Mouse (Mus musculus) lung, postnatal 0 days (tissue): Measurements from ENCODE around the gene Olfr312. TPM values are rescaled to one million over a fixed set of nuclear protein-coding genes. Genes with fewer than 3 reads are reported as not detected.
"Not testable (repeated sequence)": the region's sequence is repeated elsewhere in the genome, so short reads cannot be mapped to it uniquely, and the experiment has no call there.

Experiments used
- ATAC-seq: fragments of 200-750 bp; cut with Nextera tagmentation; 2 replicates; pipeline ENCODE4 v1.8.0; 2017; ENCODE audit warnings: moderate library complexity
- DNase-seq: peaks from one replicate; pipeline ENCODE4 v3.0.0-alpha.2; 2016; ENCODE audit warnings: low spot score
- H3K27ac ChIP-seq: fragments of 300-500 bp; sonication (generic); 2 replicates; pipeline ENCODE4 v1.5.1; 2014; ENCODE audit warnings: antibody characterized with exemption, mild to moderate bottlenecking, low read length, mixed read lengths
- H3K27me3 ChIP-seq: fragments of 300-500 bp; sonication (generic); replicated peaks from 2 replicates; pipeline ENCODE4 v1.6.1; 2014; ENCODE audit warnings: low read length, mixed read lengths; ENCODE audit not compliant: insufficient read depth
- H3K36me3 ChIP-seq: fragments of 300-500 bp; sonication (generic); 2 replicates; pipeline ENCODE4 v1.6.1; 2014; ENCODE audit warnings: low read length, mixed read lengths; ENCODE audit not compliant: insufficient read depth
- H3K4me1 ChIP-seq: fragments of 300-500 bp; sonication (generic); 2 replicates; pipeline ENCODE4 v1.6.1; 2014; ENCODE audit warnings: antibody characterized with exemption, low read depth, low read length, mixed read lengths; ENCODE audit not compliant: insufficient read depth
- H3K4me2 ChIP-seq: fragments of 300-500 bp; sonication (generic); replicated peaks from 2 replicates; pipeline ENCODE4 v1.6.1; 2014; ENCODE audit warnings: low read depth, mild to moderate bottlenecking, low read length, moderate library complexity, mixed read lengths
- H3K4me3 ChIP-seq: fragments of 300-500 bp; sonication (generic); 2 replicates; pipeline ENCODE4 v1.5.1; 2014; ENCODE audit warnings: low read depth, low read length
- H3K9ac ChIP-seq: fragments of 300-500 bp; sonication (generic); replicated peaks from 2 replicates; pipeline ENCODE4 v1.6.1; 2014; ENCODE audit warnings: low read depth, mild to moderate bottlenecking
- H3K9me3 ChIP-seq: fragments of 300-500 bp; sonication (generic); 2 replicates; pipeline ENCODE4 v1.6.1; 2016; ENCODE audit warnings: low read length, mixed read lengths
- CTCF ChIP-seq: IDR thresholded peaks from 2 replicates; pipeline ENCODE4 v1.5.1; 2016; ENCODE audit warnings: antibody characterized with exemption, mild to moderate bottlenecking
- EP300 ChIP-seq: IDR thresholded peaks from 2 replicates; pipeline ENCODE4 v1.6.1; 2016; ENCODE audit warnings: antibody characterized with exemption, mild to moderate bottlenecking, control low read depth
- WGBS: fragments of 180-500 bp; shearing (Covaris S2); extraction: QIAGEN DNeasy Blood & Tissue Kit; methylation state at CpG from one replicate; pipeline ENCODE4 v1.1.7; 2014; 5-methylcytosine and 5-hydroxymethylcytosine counted together
- polyA plus RNA-seq: library from polyadenylated mRNA; unstranded; fragments of >200 nt; fragmentation: Nextera tagmentation; extraction: Ambion mirVana; gene quantifications from 2 replicates; pipeline ENCODE4 v1.2.1, GENCODE M21; 2015

Gene Olfr312
- polyA plus RNA-seq: not detected in 2 replicates

DNA sequence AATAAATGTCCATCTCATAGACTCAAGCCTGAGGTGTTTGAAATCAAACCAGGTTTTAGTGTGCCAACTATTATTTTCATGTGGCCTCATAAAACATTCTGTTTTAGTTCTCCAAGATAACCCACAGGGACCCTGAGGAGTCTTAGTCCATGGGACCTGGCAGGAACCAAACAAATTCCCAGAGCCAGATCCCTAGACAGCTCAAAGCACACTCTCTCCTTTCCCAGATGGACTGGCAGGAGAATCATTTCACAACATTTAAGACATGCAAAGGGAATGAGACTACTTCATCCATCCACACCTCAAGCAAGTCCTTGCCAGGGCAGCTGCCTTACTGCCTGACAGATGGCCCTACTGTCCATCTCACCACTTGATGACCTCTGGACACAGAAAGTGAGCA lies at the start of gene Olfr312:
Gene Olfr312, plus strand, starts transcription at position 301 of the 400 bp plus-strand sequence.
- not testable (repeated sequence) for H3K4me3 ChIP-seq, H3K27ac ChIP-seq, H3K9me3 ChIP-seq, ATAC-seq, DNase-seq, H3K27me3 ChIP-seq, H3K4me2 ChIP-seq, H3K36me3 ChIP-seq, H3K4me1 ChIP-seq, H3K9ac ChIP-seq

DNA sequence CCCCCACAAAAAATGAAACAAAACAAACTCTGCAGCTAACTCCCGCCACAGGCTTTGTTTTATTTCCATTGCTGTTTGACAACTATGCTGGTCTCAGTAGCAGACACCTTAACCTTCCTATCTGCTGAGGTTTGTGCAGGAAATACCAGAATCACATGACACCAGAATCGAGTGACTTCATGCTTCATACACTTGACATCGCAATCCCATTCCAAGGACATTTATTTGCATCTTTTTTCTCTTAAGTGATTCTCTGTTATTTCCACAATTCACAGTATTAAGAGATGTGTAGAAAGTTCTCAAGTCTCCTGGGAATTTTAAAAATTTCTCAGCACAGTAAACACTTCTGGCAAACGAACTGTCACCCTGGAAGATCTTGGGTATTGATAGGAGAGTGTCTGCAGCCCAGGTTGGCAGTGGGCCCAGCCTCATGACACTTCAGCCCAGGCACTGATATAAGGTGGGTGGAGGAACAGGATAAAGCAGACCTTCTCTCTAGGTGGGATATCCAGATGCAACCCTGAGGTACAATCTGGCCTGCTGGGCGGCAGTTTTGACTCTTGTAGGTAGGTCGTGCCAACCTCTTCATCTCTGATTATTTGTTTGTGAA lies 46.5 kb upstream of the Olfr312 start, which contains the start of gene Olfr314:
Gene Olfr314, plus strand, starts transcription at position 473 of the 610 bp plus-strand sequence.
- 39% methylated on average over 6 of the region's 6 CpGs for WGBS
- H3K4me1 ChIP-seq: no peaks in the 10 kb centered on the region

DNA sequence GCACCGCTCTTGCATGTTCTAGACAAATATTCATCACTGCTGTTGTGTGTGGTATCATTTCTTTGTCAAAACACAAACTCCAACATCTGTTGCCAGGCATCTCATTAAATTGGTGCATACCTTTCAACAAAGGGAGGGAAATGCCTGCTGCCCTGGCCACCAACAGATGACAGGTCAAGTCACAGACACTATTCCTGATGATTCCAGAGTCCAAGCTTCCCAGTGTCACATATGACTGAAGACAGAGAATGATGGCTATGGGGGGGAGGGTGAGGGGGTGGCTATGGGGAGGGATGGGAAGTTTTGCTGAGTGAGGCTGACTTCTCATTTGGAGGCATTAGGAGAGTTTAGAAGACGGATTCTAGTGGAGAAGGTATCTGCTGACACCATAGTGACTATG lies 44.9 kb upstream of the Olfr312 start:
- no peak overlapping the region for H3K9ac ChIP-seq
- H3K4me2 ChIP-seq: no peak overlapping the region
- TF ChIP-seq CTCF (no peak), EP300 (no peak)
- no peak overlapping the region for H3K27ac ChIP-seq
- no peaks in the 10 kb centered on the region for H3K9me3 ChIP-seq
- H3K36me3 ChIP-seq: no peaks in the 10 kb centered on the region
- H3K27me3 ChIP-seq: no peaks in the 10 kb centered on the region
- no peaks in the 10 kb centered on the region for H3K4me1 ChIP-seq
- no peak for ATAC-seq
- DNase-seq: no peak
- H3K4me3 ChIP-seq: no peak overlapping the region
- 70% methylated on average over 2 of the region's 2 CpGs for WGBS

More for the DNA sequence above, 46.5 kb upstream of the Olfr312 start, which contains the start of gene Olfr314:
- DNase-seq (no peak), ATAC-seq (no peak)
- no peak within 1 kb of the TSS for H3K9ac ChIP-seq
- no peak within 1 kb of the TSS for H3K4me3 ChIP-seq
- no peak for TF ChIP-seq EP300
- no peak for TF ChIP-seq CTCF
- H3K36me3 ChIP-seq: no peaks in the 10 kb centered on the region
- H3K27me3 ChIP-seq: no peaks in the 10 kb centered on the region
- H3K4me2 ChIP-seq: no peak within 1 kb of the TSS
- H3K27ac ChIP-seq: no peak within 1 kb of the TSS
- H3K9me3 ChIP-seq: no peaks in the 10 kb centered on the region

DNA sequence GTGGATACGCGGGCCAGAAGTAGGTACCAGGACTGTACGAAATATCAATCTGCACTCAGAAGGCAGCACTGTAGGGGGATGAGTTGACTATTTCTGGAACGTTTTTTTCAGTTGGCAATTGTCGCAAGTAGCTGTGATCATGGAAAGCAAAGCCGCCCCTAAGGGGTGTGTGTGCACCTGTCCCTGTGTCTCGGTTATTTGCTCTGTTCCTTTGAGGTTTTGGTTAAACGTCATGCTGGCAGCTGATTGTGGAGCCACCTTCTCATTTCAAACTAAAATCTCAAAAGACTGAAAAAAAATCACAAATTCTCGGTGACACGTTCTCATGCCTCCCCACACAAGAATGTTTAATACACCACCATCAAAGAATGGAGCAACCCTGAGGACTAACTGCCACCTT lies 41.4 kb upstream of the Olfr312 start:
- no peak for ATAC-seq

DNA sequence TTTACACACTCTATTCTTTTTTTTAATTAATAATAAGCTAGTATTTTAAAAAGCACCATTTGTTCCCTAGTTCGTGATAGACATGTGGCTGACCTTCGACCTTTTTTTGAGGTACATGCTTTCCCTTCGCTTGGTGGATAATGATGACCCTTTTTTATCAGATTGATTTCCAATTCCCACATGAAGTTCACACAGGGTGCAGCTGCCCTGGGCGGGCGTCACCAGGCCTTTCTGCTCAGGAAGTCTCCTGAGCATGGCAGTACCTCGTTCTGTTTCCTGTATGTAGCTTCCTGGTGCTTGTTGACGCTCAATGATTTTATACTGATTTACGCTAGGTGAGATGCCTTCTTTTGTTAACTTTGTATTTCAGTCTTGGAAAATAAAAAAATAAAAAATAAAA lies 40.7 kb upstream of the Olfr312 start:
- ATAC-seq (no peak), DNase-seq (no peak)
- Histone ChIP-seq H3K36me3 (no peaks in the 10 kb centered on the region), H3K9ac (no peak overlapping the region), H3K4me3 (no peak overlapping the region), H3K27ac (no peak overlapping the region), H3K4me1 (no peaks in the 10 kb centered on the region), H3K9me3 (no peaks in the 10 kb centered on the region), H3K27me3 (no peaks in the 10 kb centered on the region), H3K4me2 (no peak overlapping the region)
- WGBS: 67% methylated on average over 8 of the region's 8 CpGs
- TF ChIP-seq CTCF (no peak), EP300 (no peak)

More for the DNA sequence above, 41.4 kb upstream of the Olfr312 start:
- H3K27me3 ChIP-seq: no peaks in the 10 kb centered on the region
- 79% methylated on average over 10 of the region's 10 CpGs for WGBS
- DNase-seq: no peak
- H3K4me3 ChIP-seq: no peak overlapping the region
- H3K36me3 ChIP-seq: no peaks in the 10 kb centered on the region
- H3K4me2 ChIP-seq: no peak overlapping the region
- no peaks in the 10 kb centered on the region for H3K9me3 ChIP-seq
- H3K9ac ChIP-seq: no peak overlapping the region
- TF ChIP-seq CTCF (no peak), EP300 (no peak)
- no peak overlapping the region for H3K27ac ChIP-seq
- H3K4me1 ChIP-seq: no peaks in the 10 kb centered on the region

DNA sequence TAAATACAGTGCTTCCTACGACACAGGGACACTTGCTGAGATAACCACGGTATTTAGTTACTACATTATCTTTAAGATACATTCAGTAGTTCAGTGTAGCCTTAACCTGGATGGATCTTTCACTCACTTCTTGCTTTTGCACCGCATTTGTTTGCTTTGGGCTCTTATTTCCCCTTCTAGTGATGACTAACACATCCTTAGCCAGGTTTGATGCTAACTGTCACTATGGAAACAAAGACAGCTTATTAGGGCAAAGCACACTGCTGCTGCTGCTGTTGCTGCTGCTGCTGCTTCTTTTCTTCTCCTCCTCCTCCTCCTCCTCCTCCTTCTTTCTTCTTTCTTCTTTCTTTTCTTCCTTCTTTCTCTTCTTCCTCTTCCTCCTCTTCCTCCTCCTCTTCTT lies 39.5 kb upstream of the Olfr312 start:
- H3K4me3 ChIP-seq: no peak overlapping the region
- WGBS: 24% methylated on average over 3 of the region's 3 CpGs
- H3K4me2 ChIP-seq: no peak overlapping the region
- TF ChIP-seq EP300: no peak
- no peak for TF ChIP-seq CTCF
- H3K9ac ChIP-seq: no peak overlapping the region
- H3K27me3 ChIP-seq: no peaks in the 10 kb centered on the region
- ATAC-seq: no peak
- no peaks in the 10 kb centered on the region for H3K9me3 ChIP-seq
- no peaks in the 10 kb centered on the region for H3K36me3 ChIP-seq
- H3K27ac ChIP-seq: no peak overlapping the region
- no peaks in the 10 kb centered on the region for H3K4me1 ChIP-seq
- peak; percentile 44 for DNase-seq

DNA sequence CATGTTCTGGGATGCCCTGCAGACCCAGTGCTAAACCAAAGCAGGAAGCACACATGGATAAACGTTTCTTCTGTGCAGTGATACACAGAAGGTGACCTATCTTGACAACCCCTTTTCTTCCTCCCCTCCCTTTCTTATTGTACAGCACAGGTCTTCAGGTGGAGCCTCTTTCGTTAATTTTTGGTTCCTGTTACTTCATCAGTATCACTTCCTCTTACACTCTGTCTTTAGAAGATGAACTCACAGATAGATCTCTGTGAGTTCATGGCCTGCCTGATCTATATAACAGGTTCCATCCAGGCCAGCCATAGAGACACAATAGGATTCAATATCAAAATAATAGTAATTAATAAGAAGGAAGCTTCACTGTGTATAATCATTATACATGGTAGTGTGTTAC lies 39.0 kb upstream of the Olfr312 start:
- 38% methylated on average over 2 of the region's 2 CpGs for WGBS
- Histone ChIP-seq H3K27me3 (no peaks in the 10 kb centered on the region), H3K4me2 (no peak overlapping the region), H3K4me3 (no peak overlapping the region), H3K27ac (no peak overlapping the region), H3K36me3 (no peaks in the 10 kb centered on the region), H3K4me1 (no peaks in the 10 kb centered on the region), H3K9ac (no peak overlapping the region), H3K9me3 (no peaks in the 10 kb centered on the region)
- TF ChIP-seq EP300 (no peak), CTCF (no peak)
- DNase-seq: no peak
- no peak for ATAC-seq
